Mouse (Mus musculus) midbrain, embryonic 13.5 days (tissue): ENCODE measurements around the gene Amz1. TPM values are rescaled to one million over a fixed set of nuclear protein-coding genes. Genes with fewer than 3 reads are reported as not detected.

Source experiments
- ATAC-seq: fragments of 200-750 bp; cut with Nextera tagmentation; 2 replicates; pipeline ENCODE4 v1.8.0; 2017; ENCODE audit warnings: mild to moderate bottlenecking, moderate TSS enrichment, moderate library complexity
- H3K27ac ChIP-seq: fragments of 300-500 bp; sonication (generic); 2 replicates; pipeline ENCODE4 v1.5.1; 2015; ENCODE audit warnings: inconsistent platforms, mild to moderate bottlenecking, moderate library complexity
- H3K27me3 ChIP-seq: fragments of 300-500 bp; sonication (generic); 2 replicates; pipeline ENCODE4 v1.6.1; 2015; ENCODE audit warnings: mild to moderate bottlenecking, inconsistent platforms
- H3K36me3 ChIP-seq: fragments of 300-500 bp; sonication (generic); 2 replicates; pipeline ENCODE4 v1.6.1; 2015; ENCODE audit warnings: mild to moderate bottlenecking, inconsistent platforms
- H3K4me1 ChIP-seq: fragments of 300-500 bp; sonication (generic); replicated peaks from 2 replicates; pipeline ENCODE4 v1.6.1; 2015; ENCODE audit warnings: inconsistent platforms
- H3K4me2 ChIP-seq: fragments of 300-500 bp; sonication (generic); replicated peaks from 2 replicates; pipeline ENCODE4 v1.6.1; 2015; ENCODE audit warnings: moderate library complexity, mild to moderate bottlenecking, inconsistent platforms
- H3K4me3 ChIP-seq: fragments of 300-500 bp; sonication (generic); replicated peaks from 2 replicates; pipeline ENCODE4 v1.5.1; 2015; ENCODE audit warnings: mild to moderate bottlenecking, inconsistent platforms
- H3K9ac ChIP-seq: fragments of 300-500 bp; sonication (generic); replicated peaks from 2 replicates; pipeline ENCODE4 v1.6.1; 2015; ENCODE audit warnings: mild to moderate bottlenecking, inconsistent platforms
- H3K9me3 ChIP-seq: fragments of 300-500 bp; sonication (generic); 2 replicates; pipeline ENCODE4 v1.6.1; 2016; ENCODE audit warnings: mild to moderate bottlenecking, inconsistent platforms
- WGBS: fragments of 180-500 bp; shearing (Covaris S2); methylation state at CpG from one replicate; pipeline ENCODE4 v1.1.7; 2015; 5-methylcytosine and 5-hydroxymethylcytosine counted together
- polyA plus RNA-seq: library from polyadenylated mRNA; unstranded; fragments of >200 nt; fragmentation: Nextera tagmentation; extraction: Ambion mirVana; gene quantifications from 2 replicates; pipeline ENCODE4 v1.2.1, GENCODE M21; 2015

Amz1 gene
- polyA plus RNA-seq, 1 experiment from 2014 or later: 2.1 TPM

DNA sequence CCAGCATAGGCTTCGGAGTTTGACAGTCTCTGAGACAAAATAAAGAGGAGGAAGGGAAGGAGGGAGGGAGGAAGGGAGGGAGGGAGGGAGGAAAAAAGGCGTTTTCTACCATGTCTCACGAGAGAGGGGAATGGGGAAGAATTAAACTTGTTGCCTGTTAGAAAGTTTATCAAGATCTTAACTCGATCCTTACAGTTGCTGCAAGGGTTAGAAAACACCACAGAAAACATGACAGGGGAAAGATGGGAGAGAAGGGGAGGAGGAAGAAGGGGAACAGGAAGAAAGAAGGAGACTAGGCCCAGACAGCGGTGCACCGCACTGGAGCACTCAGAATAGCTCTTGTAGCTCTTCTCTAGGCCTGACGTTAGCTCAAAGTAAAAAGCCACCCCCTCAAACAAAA is 48.2 kb downstream of the Amz1 start:
- ATAC-seq: no peak
- no peaks in the 10 kb centered on the region for H3K27me3 ChIP-seq
- H3K4me2 ChIP-seq: no peak overlapping the region
- peak overlapping the region; percentile 75 for H3K27ac ChIP-seq
- H3K4me1 ChIP-seq: peaks cover 43% of the 10 kb centered on the region
- H3K9me3 ChIP-seq: no peaks in the 10 kb centered on the region
- 76% methylated on average over 7 of the region's 7 CpGs for WGBS
- no peak overlapping the region for H3K9ac ChIP-seq
- 0 out of 2 replicates have a peak, but pooled peaks cover 3% of the 10 kb centered on the region for H3K36me3 ChIP-seq
- no peak overlapping the region for H3K4me3 ChIP-seq

DNA sequence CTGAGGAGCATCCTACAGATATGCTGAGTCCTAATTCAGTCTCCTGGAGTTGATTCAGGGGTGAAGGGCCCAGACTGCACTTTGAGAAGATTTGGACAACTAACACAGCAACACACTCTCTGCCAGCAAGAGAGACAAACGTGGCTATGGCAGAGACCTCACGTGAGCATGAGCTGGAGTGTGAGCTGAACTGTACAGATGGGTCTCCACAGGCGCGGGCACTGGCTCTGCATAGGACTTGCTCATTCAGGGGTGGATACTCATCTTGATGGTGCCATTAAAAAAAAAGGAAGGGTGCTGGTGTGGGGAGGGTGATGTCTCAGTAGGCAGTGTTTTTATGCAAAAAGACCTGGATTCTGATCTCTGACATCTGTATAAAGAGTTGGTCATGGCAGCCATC is 51.2 kb downstream of the Amz1 start:
- peaks cover 24% of the 10 kb centered on the region for H3K36me3 ChIP-seq

DNA sequence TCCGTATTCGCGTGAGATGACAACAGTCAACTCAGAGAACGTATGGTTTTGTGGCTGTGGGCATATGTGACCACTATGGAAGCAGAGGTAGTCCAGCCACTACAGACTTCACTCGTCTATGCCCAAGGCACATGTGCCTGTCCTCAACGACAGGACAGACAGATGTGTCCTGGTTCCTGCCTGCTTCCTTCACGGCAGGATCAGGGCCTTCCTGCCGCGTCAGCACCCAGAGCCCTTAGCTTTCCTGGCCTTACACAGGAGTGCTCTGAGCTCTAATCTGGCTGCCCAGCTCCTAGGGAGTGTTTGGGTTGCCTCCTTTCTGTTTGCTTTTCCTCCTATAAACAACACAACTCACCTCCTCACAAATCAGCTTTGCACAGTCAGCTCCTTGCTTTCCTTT is 53.0 kb downstream of the Amz1 start:
- H3K9me3 ChIP-seq: no peaks in the 10 kb centered on the region
- no peak overlapping the region for H3K27ac ChIP-seq
- no peak for ATAC-seq
- no peak overlapping the region for H3K4me2 ChIP-seq
- H3K4me3 ChIP-seq: no peak overlapping the region
- peaks cover 41% of the 10 kb centered on the region for H3K36me3 ChIP-seq
- WGBS: 89% methylated on average over 9 of the region's 9 CpGs
- H3K4me1 ChIP-seq: peaks cover 7% of the 10 kb centered on the region
- H3K9ac ChIP-seq: no peak overlapping the region
- no peaks in the 10 kb centered on the region for H3K27me3 ChIP-seq

More for the DNA sequence above, 51.2 kb downstream of the Amz1 start:
- Histone ChIP-seq H3K9ac (no peak overlapping the region), H3K9me3 (no peaks in the 10 kb centered on the region), H3K4me3 (no peak overlapping the region), H3K4me2 (no peak overlapping the region), H3K4me1 (peaks cover 16% of the 10 kb centered on the region), H3K27ac (no peak overlapping the region), H3K27me3 (no peaks in the 10 kb centered on the region)
- 96% methylated on average over 4 of the region's 4 CpGs for WGBS
- no peak for ATAC-seq

DNA sequence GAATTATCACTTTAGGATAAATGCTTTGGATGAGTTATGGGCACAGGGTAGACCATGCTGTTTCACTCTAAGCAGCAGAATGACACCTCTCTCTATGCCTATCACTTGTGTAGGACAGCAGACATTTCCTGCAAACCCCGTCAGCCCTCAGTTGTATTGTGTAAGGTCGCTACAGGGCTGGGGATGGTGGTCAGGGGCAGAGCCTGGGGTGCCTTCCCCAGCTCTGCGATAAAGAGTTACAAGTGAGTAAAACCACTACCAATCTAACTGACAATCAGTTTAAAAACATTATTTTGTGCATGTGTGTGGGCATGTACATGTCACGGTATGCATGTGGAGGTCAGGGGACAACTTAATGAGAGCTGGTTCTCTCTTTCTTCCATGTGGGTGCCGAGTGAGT is 57.2 kb downstream of the Amz1 start:
- no peaks in the 10 kb centered on the region for H3K9me3 ChIP-seq
- no peak for ATAC-seq

DNA sequence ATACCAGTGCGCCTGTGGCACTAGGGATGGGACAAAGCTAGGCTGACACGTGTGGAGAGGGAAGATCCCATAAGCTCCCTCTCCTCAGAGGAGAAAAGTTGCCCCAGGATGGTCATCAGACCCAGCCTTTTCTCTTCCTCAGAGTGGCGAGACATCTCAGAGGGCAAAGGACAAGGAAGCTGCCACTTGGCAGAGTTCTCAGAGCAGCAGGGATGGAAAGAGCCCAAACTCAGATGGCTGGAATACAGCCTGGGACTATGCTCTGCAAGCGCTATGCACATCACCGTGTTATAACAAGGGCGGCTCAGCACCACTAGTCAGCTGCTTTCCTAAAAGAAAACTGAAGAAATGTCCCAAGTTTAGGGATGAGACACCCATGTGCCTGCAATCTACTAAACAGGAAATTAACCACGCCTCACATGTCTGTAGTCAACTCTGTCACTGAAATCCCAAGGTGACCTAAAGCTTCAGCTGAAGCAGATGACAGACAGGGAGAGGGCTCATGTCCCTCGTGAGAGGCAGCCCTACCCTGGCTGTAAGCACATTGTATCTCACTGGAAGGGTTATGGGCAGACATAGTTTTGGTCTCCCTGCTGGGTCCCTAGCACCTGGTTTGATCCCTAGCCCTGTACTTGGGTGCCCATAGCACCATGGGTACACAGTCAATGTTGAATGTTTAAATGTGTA is 58.1 kb downstream of the Amz1 start:
- 0 out of 2 replicates have a peak, but pooled peaks cover 8% of the 10 kb centered on the region for H3K4me1 ChIP-seq
- H3K27ac ChIP-seq: no peak overlapping the region
- no peak overlapping the region for H3K4me3 ChIP-seq
- H3K9ac ChIP-seq: no peak overlapping the region
- 92% methylated on average over 8 of the region's 8 CpGs for WGBS
- no peak for ATAC-seq
- no peak overlapping the region for H3K4me2 ChIP-seq
- no peaks in the 10 kb centered on the region for H3K27me3 ChIP-seq
- no peaks in the 10 kb centered on the region for H3K9me3 ChIP-seq
- H3K36me3 ChIP-seq: peaks cover 79% of the 10 kb centered on the region

More for the DNA sequence above, 57.2 kb downstream of the Amz1 start:
- Histone ChIP-seq H3K27me3 (no peaks in the 10 kb centered on the region), H3K36me3 (peaks cover 76% of the 10 kb centered on the region), H3K4me1 (0 out of 2 replicates have a peak, but pooled peaks cover 4% of the 10 kb centered on the region), H3K27ac (no peak overlapping the region), H3K4me2 (no peak overlapping the region), H3K9ac (no peak overlapping the region), H3K4me3 (no peak overlapping the region)
- WGBS: 93% methylated on average over 5 of the region's 5 CpGs

DNA sequence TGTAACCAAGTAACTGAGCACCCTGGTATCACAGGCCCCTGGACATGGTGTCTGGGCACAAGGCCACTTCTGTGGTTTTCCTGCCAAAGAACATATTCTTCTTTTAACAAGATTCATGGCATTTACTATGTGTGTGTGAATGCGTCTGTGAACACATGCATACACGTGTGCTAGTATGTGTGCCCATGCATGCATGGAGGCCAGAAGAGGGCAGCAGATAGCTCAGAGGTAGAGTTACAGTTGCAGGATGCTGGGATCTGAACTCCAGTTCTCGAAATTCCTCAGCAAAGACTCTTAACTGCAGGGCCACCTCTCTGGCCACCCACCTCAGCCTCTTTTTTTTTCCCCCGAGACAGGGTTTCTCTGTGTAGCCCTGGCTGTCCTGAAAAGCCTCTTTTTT is 59.6 kb downstream of the Amz1 start:
- no peaks in the 10 kb centered on the region for H3K9me3 ChIP-seq
- peaks cover 65% of the 10 kb centered on the region for H3K36me3 ChIP-seq
- H3K27me3 ChIP-seq: no peaks in the 10 kb centered on the region
- no peak overlapping the region for H3K4me2 ChIP-seq
- H3K4me1 ChIP-seq: 0 out of 2 replicates have a peak, but pooled peaks cover 8% of the 10 kb centered on the region
- no peak overlapping the region for H3K9ac ChIP-seq
- WGBS: 90% methylated on average over 4 of the region's 4 CpGs
- no peak overlapping the region for H3K4me3 ChIP-seq
- H3K27ac ChIP-seq: no peak overlapping the region
- no peak for ATAC-seq

DNA sequence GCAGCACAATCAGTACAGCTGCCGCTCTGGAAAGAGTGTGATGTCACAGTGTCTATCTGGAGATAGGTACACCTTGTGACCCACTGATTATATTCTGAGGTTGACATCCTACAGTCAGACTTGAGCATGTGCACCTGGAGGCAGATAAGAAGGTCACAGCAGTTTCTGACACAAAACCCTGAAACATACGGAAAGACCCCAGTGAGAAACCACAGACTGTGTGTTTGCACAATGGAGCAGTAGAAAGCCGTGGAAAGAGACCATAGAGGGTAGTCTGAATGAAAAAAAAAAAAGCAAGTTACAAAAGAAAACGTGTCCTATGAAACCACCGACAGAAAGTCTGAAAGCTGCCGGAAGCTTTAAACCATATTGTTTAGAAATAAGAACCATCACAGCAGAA is 60.4 kb downstream of the Amz1 start:
- H3K4me1 ChIP-seq: peaks cover 12% of the 10 kb centered on the region
- H3K36me3 ChIP-seq: peaks cover 60% of the 10 kb centered on the region
- H3K27ac ChIP-seq: no peak overlapping the region
- 90% methylated on average over 6 of the region's 6 CpGs for WGBS
- no peaks in the 10 kb centered on the region for H3K9me3 ChIP-seq
- H3K9ac ChIP-seq: no peak overlapping the region
- H3K27me3 ChIP-seq: no peaks in the 10 kb centered on the region
- H3K4me2 ChIP-seq: no peak overlapping the region
- no peak for ATAC-seq
- no peak overlapping the region for H3K4me3 ChIP-seq

DNA sequence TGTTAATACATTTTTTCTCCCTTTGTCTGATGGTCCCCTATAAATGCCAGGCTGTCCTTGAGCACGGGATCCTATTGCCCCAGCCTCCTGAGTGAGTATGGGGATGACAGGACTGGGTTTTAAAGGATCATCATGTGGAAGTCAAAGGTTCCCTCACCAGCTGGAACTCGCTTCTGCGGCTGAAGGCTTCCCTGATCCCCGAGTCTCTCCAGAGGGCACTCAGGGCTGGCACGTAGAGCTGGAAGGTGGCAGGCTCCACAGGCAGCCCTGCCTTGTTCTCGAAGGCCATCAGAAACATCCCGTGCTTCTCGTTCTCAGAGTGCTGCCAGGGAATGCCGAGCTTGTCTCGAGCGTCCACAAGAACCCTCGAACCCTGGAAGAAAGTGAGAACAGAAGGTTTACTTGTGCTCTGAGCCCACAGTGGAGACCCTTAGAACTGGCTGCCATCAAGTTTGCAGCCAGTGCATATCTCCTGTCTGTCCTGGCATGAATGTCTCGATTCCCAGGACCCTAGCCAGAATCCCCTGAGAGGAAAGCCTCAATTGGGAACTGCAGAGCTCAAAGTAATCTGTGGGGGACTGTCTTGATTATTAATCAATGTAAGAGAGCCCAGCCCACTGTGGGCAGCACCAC is 61.4 kb downstream of the Amz1 start:
- ATAC-seq: no peak
- Histone ChIP-seq H3K4me2 (no peak overlapping the region), H3K4me3 (no peak overlapping the region), H3K4me1 (peaks cover 21% of the 10 kb centered on the region), H3K27ac (no peak overlapping the region), H3K36me3 (peaks cover 55% of the 10 kb centered on the region), H3K27me3 (no peaks in the 10 kb centered on the region), H3K9ac (no peak overlapping the region), H3K9me3 (no peaks in the 10 kb centered on the region)
- WGBS: 95% methylated on average over 13 of the region's 13 CpGs

DNA sequence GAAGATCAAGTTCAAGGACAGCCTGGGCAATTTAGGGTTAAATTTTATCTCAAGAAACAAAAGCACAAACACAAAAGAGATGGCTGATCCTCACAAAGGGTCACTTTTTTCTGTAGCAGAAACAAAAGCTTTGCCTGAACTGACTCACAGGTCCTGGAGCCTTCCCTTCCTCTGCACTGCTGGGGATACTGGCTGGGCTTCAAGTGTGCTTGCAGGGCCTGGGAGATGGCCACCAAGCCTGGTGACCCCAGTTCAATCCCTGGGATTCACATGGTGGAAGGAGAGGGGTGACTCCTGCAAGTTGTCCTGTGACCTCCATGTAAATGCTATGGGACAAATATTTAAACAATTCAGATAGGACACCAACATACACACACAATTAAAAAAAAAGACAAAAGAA is 65.6 kb downstream of the Amz1 start:
- H3K36me3 ChIP-seq: peaks cover 15% of the 10 kb centered on the region
- H3K27me3 ChIP-seq: no peaks in the 10 kb centered on the region
- ATAC-seq: no peak
- H3K4me1 ChIP-seq: peaks cover 55% of the 10 kb centered on the region
- H3K4me2 ChIP-seq: no peak overlapping the region
- no peaks in the 10 kb centered on the region for H3K9me3 ChIP-seq
- H3K9ac ChIP-seq: no peak overlapping the region
- no peak overlapping the region; the same call in 1 of the 2 replicates for H3K27ac ChIP-seq
- no peak overlapping the region for H3K4me3 ChIP-seq

DNA sequence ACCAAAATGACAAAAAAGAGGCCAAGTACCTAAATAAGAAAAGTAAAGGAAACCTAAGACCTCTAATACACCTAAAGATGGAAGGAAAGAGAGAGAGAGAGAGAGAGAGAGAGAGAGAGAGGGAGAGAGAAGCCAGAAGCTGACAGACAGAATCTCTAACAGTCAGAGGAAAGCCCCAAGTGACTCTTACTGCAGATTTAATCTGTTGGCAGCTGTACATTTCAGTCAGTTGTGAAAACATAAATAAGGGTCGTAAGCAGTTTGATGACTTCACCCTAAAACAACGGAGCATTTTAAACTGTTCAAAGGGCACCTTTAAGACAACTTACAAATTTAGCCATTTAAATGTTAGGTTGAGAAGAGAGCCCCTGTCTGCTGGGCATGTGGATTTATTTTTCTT is 66.5 kb downstream of the Amz1 start:
- H3K4me1 ChIP-seq: peaks cover 63% of the 10 kb centered on the region
- 70% methylated on average over 2 of the region's 2 CpGs for WGBS
- no peak overlapping the region for H3K4me2 ChIP-seq
- no peak overlapping the region for H3K4me3 ChIP-seq
- H3K27ac ChIP-seq: peak overlapping the region; percentile 77
- ATAC-seq: no peak
- no peaks in the 10 kb centered on the region for H3K27me3 ChIP-seq
- H3K36me3 ChIP-seq: peaks cover 7% of the 10 kb centered on the region
- H3K9me3 ChIP-seq: no peaks in the 10 kb centered on the region
- no peak overlapping the region for H3K9ac ChIP-seq

DNA sequence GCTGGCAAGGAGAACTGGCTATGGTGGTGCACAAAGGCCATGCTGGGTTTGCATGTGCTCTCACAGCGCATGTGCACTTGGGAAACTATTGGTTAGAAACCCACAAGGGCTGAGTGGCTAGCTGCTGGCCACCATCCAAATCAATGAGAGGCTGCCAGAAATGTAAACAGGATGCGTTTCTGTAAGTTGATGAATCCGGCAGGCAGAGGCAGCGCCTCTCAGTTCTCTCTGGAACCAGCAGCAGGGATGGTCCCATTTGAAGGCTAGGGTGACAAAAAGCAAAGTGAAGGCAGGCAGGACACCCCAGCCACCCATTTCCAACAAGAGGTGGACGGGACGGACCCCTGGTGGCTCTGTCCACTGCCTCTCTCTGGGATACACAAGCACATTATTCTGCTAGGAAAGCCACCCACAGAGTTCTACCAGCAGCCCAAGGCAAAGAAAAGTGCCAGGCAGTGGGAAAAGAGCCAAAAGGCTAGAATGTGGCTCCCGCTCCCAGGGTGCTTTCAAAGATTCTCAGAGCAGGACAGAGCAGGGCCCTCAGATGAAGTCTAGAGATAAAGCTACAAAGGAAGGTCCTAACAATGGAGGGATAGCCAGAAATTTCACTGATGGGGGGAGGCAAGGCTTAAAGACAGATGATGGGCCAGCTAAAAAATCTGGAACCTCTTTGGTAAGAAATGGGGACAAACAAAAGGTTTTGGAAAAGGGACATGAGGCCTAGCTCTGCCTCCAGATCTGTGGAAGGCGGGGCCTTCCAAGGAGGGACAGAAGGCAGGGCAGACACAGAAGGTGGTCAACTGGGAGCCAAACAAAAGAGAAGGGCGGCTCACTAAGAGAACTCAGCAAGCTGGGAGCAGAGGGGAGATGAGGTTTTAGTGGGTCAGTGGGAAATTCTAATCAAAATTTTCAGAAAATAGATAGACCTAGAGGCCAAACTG is 67.3 kb downstream of the Amz1 start:
- no peaks in the 10 kb centered on the region for H3K9me3 ChIP-seq
- H3K27ac ChIP-seq: peak overlapping the region; percentile 77
- peak; percentile 79 for ATAC-seq
- H3K4me3 ChIP-seq: no peak overlapping the region
- peaks cover 3% of the 10 kb centered on the region; the same call in 1 of the 2 replicates for H3K36me3 ChIP-seq
- H3K9ac ChIP-seq: no peak overlapping the region
- H3K27me3 ChIP-seq: no peaks in the 10 kb centered on the region
- no peak overlapping the region for H3K4me2 ChIP-seq
- 33% methylated on average over 9 of the region's 9 CpGs for WGBS
- peaks cover 61% of the 10 kb centered on the region for H3K4me1 ChIP-seq

DNA sequence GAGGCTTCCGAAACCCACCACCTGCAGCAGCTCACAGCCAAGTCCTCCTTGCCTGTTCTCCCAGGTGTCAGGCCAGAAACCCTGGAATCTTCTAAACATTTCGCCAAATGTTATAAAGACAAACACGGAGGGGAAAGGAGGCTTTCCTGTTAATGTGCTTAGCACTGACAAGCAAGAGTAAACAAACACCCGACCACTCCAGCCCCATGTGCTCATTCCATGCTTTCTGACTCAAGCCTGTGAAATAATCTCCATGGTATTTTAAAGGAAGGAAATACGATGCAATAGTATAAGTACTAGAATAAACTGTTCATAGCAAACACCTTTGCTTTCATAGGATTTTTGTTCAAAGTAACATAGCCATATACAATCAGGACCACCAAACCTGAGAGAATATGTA is 68.3 kb downstream of the Amz1 start:
- WGBS: 67% methylated on average over 5 of the region's 5 CpGs
- Histone ChIP-seq H3K4me1 (peaks cover 61% of the 10 kb centered on the region), H3K27ac (peak overlapping the region; percentile 77), H3K36me3 (no peaks in the 10 kb centered on the region), H3K4me2 (no peak overlapping the region), H3K27me3 (no peaks in the 10 kb centered on the region), H3K9ac (no peak overlapping the region), H3K4me3 (no peak overlapping the region), H3K9me3 (no peaks in the 10 kb centered on the region)
- no peak for ATAC-seq
